Mouse (Mus musculus) urinary bladder, postnatal 0 days (tissue): ENCODE data around the gene Ocln. TPM values are rescaled to one million over a fixed set of nuclear protein-coding genes. Genes with fewer than 3 reads are reported as not detected.

Experiments
- polyA plus RNA-seq: library from polyadenylated mRNA; unstranded; fragments of >200 nt; fragmentation: Nextera tagmentation; extraction: Ambion mirVana; gene quantifications from 2 replicates; pipeline ENCODE4 v1.2.1, GENCODE M21; 2015

The Ocln gene
- 11.2 and 11.7 TPM in 2 replicates for polyA plus RNA-seq

GRCm38 (mm10) chr13:100552369-100553041 lies at the start of gene Ocln:
Ocln (minus strand) TSS chr13:100552718.

GRCm38 (mm10) chr13:100492061-100492787 lies 60.3 kb downstream of the Ocln start, which contains the start of gene Gtf2h2:
Gtf2h2 (minus strand) TSS chr13:100492579.

GRCm38 (mm10) chr13:100452415-100453127 lies 99.9 kb downstream of the Ocln start, which contains the start of gene Naip1:
Naip1 (minus strand) TSS chr13:100452869.

Other genes with a start within 250 kb of the Ocln start
- gene Naip6, start 235.0 kb downstream of the Ocln start, polyA plus RNA-seq: 0.54 and 0.74 TPM in 2 replicates
- 0.04 and 0.17 TPM in 2 replicates for gene Naip1, start 99.8 kb downstream of the Ocln start, polyA plus RNA-seq
- 26.8 and 27.1 TPM in 2 replicates for gene Gtf2h2, start 60.1 kb downstream of the Ocln start, polyA plus RNA-seq
- gene Marveld2, start 64.3 kb upstream of the Ocln start, polyA plus RNA-seq: 6.4 and 6.5 TPM in 2 replicates
- 189 and 199 TPM in 2 replicates for gene Ak6, start 98.3 kb upstream of the Ocln start, polyA plus RNA-seq
- gene Rad17, start 98.3 kb upstream of the Ocln start, polyA plus RNA-seq: 12.3 and 14.2 TPM in 2 replicates
- 9.6 and 16.5 TPM in 2 replicates for gene Taf9, start 98.9 kb upstream of the Ocln start, polyA plus RNA-seq
- 4.5 and 5.7 TPM in 2 replicates for gene Ccdc125, start 117.0 kb upstream of the Ocln start, polyA plus RNA-seq
- 61.7 and 66.8 TPM in 2 replicates for gene Cdk7, start 178.2 kb upstream of the Ocln start, polyA plus RNA-seq
- gene Mrps36, start 191.9 kb upstream of the Ocln start, polyA plus RNA-seq: 147 and 167 TPM in 2 replicates
- 7.5 and 10.0 TPM in 2 replicates for gene Cenph, start 223.2 kb upstream of the Ocln start, polyA plus RNA-seq
- 34.3 and 48.0 TPM in 2 replicates for gene Ccnb1, start 233.9 kb upstream of the Ocln start, polyA plus RNA-seq